Mouse (Mus musculus) heart, postnatal 0 days (tissue): Measurements from ENCODE around the gene Gm6034. TPM values are rescaled to one million over a fixed set of nuclear protein-coding genes. Genes with fewer than 3 reads are reported as not detected.
"Not testable (repeated sequence)": the region's sequence is repeated elsewhere in the genome, so short reads cannot be mapped to it uniquely, and the experiment has no call there.

Experiments
- ATAC-seq: fragments of 200-750 bp; cut with Nextera tagmentation; 2 replicates; pipeline ENCODE4 v1.8.0; 2017; ENCODE audit warnings: low read depth, moderate number of reproducible peaks, moderate library complexity; ENCODE audit not compliant: insufficient read depth
- DNase-seq: peaks from one replicate; pipeline ENCODE4 v3.0.0-alpha.2; 2016; ENCODE audit warnings: low spot score
- H3K27ac ChIP-seq: fragments of 300-500 bp; sonication (generic); 2 replicates; pipeline ENCODE4 v1.5.1; 2014; ENCODE audit warnings: low read depth, mild to moderate bottlenecking
- H3K27me3 ChIP-seq: fragments of 300-500 bp; sonication (generic); 2 replicates; pipeline ENCODE4 v1.6.1; 2014; ENCODE audit warnings: low read length, mixed read lengths; ENCODE audit not compliant: control insufficient read depth, insufficient read depth
- H3K36me3 ChIP-seq: fragments of 300-500 bp; sonication (generic); replicated peaks from 2 replicates; pipeline ENCODE4 v1.6.1; 2014; ENCODE audit warnings: low read length, mixed read lengths; ENCODE audit not compliant: control insufficient read depth, insufficient read depth
- H3K4me1 ChIP-seq: fragments of 300-500 bp; sonication (generic); 2 replicates; pipeline ENCODE4 v1.6.1; 2014; ENCODE audit warnings: antibody characterized with exemption; ENCODE audit not compliant: control insufficient read depth, insufficient read depth
- H3K4me2 ChIP-seq: fragments of 300-500 bp; sonication (generic); 2 replicates; pipeline ENCODE4 v1.6.1; 2014; ENCODE audit warnings: low read depth, mild to moderate bottlenecking, low read length, moderate library complexity
- H3K4me3 ChIP-seq: fragments of 300-500 bp; sonication (generic); 2 replicates; pipeline ENCODE4 v1.5.1; 2014; ENCODE audit warnings: low read depth, low read length
- H3K9ac ChIP-seq: fragments of 300-500 bp; sonication (generic); replicated peaks from 2 replicates; pipeline ENCODE4 v1.6.1; 2014; ENCODE audit warnings: low read depth, low read length, mixed read lengths
- H3K9me3 ChIP-seq: fragments of 300-500 bp; sonication (generic); replicated peaks from 2 replicates; pipeline ENCODE4 v1.6.1; 2016; ENCODE audit warnings: low read length; ENCODE audit not compliant: control insufficient read depth
- CTCF ChIP-seq: IDR thresholded peaks from 2 replicates; pipeline ENCODE4 v1.5.1; 2016; ENCODE audit warnings: antibody characterized with exemption, control low read depth, low read depth
- EP300 ChIP-seq: IDR thresholded peaks from 2 replicates; pipeline ENCODE4 v1.6.1; 2016; ENCODE audit warnings: antibody characterized with exemption, low read depth
- WGBS: fragments of 180-500 bp; shearing (Covaris S2); extraction: QIAGEN DNeasy Blood & Tissue Kit; methylation state at CpG from one replicate; pipeline ENCODE4 v1.1.7; 2014; 5-methylcytosine and 5-hydroxymethylcytosine counted together
- polyA plus RNA-seq: library from polyadenylated mRNA; unstranded; fragments of >200 nt; fragmentation: Nextera tagmentation; extraction: Ambion mirVana; gene quantifications from 2 replicates; pipeline ENCODE4 v1.2.1, GENCODE M21; 2015
- total RNA-seq: library from RNA; depleted of rRNA; stranded (reverse); fragments of >200 nt; gene quantifications from 2 replicates; pipeline ENCODE4 v1.2.3, GENCODE M21; 2014; ENCODE audit warnings: low replicate concordance

The Gm6034 gene
- total and polyA plus RNA-seq, 2 experiments from 2014 or later = not detected

DNA sequence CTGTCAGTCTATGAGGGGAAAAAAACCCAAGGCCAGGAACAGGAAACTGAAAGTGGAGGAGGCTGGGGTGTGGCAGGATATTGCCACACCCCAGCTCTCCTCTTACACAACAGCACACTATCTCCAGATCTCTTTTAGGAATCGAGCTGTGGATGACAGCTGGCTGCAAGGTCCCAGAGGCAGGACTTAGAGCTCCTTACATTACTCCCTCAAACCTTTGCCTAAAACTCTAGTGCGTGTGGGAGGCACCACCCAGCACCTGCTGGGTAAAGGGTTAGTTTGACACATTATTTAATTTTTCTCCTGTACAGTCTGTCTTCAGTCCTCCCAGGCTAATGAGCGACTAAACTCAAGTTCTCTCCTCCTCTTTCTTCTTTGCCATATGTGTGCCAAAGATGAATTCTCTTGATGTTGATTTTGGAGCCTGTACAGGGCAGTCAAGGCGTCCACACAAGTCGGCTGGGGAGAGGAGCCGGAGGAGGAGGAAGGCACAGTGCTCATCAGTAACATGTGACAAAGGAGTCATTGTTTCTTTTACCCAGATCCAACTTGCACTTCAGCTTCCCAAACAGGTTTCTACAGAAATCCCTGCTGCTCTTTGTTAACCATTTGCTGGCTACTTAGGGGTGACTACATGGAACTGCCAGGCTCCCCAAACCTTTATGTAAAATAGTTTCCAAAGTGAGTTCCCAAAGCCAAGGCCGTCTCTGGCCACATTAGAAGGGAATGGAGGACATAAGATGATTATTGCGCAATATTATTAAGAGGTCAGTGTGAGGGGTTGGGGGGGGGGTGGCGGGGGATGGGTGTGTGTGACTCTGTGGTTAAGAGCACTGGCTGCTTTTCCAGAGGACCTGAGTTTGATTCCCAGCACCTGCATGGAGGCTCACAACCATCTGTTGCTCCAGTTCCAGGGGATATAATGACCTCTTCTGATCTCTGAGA lies 18.8 kb upstream of the Gm6034 start:
- peak overlapping the region; percentile 5; the same call in 1 of the 2 replicates for H3K4me2 ChIP-seq
- H3K4me1 ChIP-seq = peaks cover 3% of the 10 kb centered on the region
- H3K27ac ChIP-seq = peak overlapping the region; percentile 70
- TF ChIP-seq CTCF (no peak), EP300 (peak; percentile 52; the same call in 1 of the 2 replicates)
- no peak overlapping the region for H3K9ac ChIP-seq
- H3K4me3 ChIP-seq = no peak overlapping the region
- no peaks in the 10 kb centered on the region for H3K9me3 ChIP-seq
- H3K27me3 ChIP-seq = no peaks in the 10 kb centered on the region
- H3K36me3 ChIP-seq = no peaks in the 10 kb centered on the region
- WGBS = 55% methylated on average over 9 of the region's 9 CpGs
- peak; percentile 11; the same call in 1 of the 2 replicates for ATAC-seq
- DNase-seq = peak; percentile 55

- Histone ChIP-seq H3K4me3 (no peak overlapping the region), H3K4me1 (peaks cover 3% of the 10 kb centered on the region), H3K27me3 (no peaks in the 10 kb centered on the region), H3K27ac (no peak overlapping the region), H3K36me3 (no peaks in the 10 kb centered on the region), H3K4me2 (no peak overlapping the region), H3K9ac (no peak overlapping the region), H3K9me3 (no peaks in the 10 kb centered on the region)
- no peak for DNase-seq
- ATAC-seq = no peak
- TF ChIP-seq CTCF (no peak), EP300 (no peak)
- WGBS = 38% methylated on average over 5 of the region's 5 CpGs
Measured at GRCm38 (mm10) chr17:36025197-36025596, 17.6 kb upstream of the Gm6034 start.

GRCm38 (mm10) chr17:36025901-36026300 lies 16.9 kb upstream of the Gm6034 start:
- Histone ChIP-seq H3K27me3 (no peaks in the 10 kb centered on the region), H3K4me2 (no peak overlapping the region), H3K4me1 (peaks cover 3% of the 10 kb centered on the region), H3K9ac (no peak overlapping the region), H3K9me3 (no peaks in the 10 kb centered on the region), H3K36me3 (no peaks in the 10 kb centered on the region), H3K4me3 (no peak overlapping the region), H3K27ac (no peak overlapping the region)
- no peak for TF ChIP-seq EP300
- no peak for TF ChIP-seq CTCF
- ATAC-seq = no peak
- DNase-seq = no peak
- 58% methylated on average over 4 of the region's 4 CpGs for WGBS

- Histone ChIP-seq H3K4me1 (peaks cover 6% of the 10 kb centered on the region), H3K27ac (no peak overlapping the region), H3K9ac (no peak overlapping the region), H3K9me3 (no peaks in the 10 kb centered on the region), H3K4me3 (no peak overlapping the region), H3K27me3 (no peaks in the 10 kb centered on the region), H3K4me2 (no peak overlapping the region), H3K36me3 (no peaks in the 10 kb centered on the region)
- DNase-seq = no peak
- no peak for ATAC-seq
- WGBS = 90% methylated on average over 4 of the region's 4 CpGs
- TF ChIP-seq EP300 (no peak), CTCF (no peak)
Measured at GRCm38 (mm10) chr17:36027663-36028062, 15.1 kb upstream of the Gm6034 start.

DNA sequence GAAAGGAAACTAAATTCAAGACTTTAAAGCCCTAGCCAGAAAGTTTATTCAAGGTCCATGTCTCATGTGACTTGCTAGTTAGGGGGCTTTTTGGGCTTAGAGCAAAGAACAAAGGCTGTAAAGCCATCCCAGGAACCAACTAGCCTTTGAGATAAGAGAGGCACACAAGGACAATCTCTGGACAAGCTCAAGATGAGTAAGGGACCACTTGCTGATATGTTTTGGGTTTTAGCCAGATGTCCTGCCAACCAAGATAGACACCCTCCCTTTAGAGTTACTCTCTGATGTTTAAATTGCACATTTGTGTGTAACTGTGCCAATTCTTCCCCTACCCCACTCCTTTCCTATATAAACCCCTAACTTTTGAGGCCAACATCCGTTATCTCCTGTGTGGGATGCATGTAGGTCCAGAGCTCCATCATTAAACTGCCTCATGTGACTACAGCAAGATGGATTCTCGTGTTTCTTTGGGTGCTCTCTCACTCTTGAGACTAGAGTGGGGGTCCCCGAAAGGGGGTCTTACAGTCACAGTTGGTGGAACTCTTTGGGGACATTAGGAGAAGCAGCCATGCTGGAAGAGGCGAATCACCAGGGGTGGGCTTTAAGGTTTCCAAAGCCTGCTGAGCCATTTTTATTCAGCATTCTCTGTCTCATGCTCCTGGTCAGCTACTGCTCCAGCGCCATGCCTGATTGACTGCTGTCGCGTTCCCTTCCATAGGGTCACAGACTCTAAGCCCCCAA lies 13.7 kb upstream of the Gm6034 start:
- ATAC-seq (no peak), DNase-seq (no peak)
- Histone ChIP-seq H3K4me3 (no peak overlapping the region), H3K27ac (no peak overlapping the region), H3K4me2 (no peak overlapping the region), H3K9ac (no peak overlapping the region), H3K27me3 (no peaks in the 10 kb centered on the region), H3K9me3 (no peaks in the 10 kb centered on the region), H3K36me3 (no peaks in the 10 kb centered on the region), H3K4me1 (peaks cover 3% of the 10 kb centered on the region; the same call in 1 of the 2 replicates)
- TF ChIP-seq EP300 (no peak), CTCF (no peak)
- WGBS = 81% methylated on average over 7 of the region's 7 CpGs

GRCm38 (mm10) chr17:36030046-36030702 lies 12.6 kb upstream of the Gm6034 start:
- H3K4me3 ChIP-seq, H3K9me3 ChIP-seq, H3K9ac ChIP-seq, H3K36me3 ChIP-seq, H3K4me2 ChIP-seq, DNase-seq, H3K27ac ChIP-seq, H3K4me1 ChIP-seq, ATAC-seq, H3K27me3 ChIP-seq: not testable (repeated sequence)
- WGBS = 31% methylated on average over 2 of the region's 4 CpGs

DNA sequence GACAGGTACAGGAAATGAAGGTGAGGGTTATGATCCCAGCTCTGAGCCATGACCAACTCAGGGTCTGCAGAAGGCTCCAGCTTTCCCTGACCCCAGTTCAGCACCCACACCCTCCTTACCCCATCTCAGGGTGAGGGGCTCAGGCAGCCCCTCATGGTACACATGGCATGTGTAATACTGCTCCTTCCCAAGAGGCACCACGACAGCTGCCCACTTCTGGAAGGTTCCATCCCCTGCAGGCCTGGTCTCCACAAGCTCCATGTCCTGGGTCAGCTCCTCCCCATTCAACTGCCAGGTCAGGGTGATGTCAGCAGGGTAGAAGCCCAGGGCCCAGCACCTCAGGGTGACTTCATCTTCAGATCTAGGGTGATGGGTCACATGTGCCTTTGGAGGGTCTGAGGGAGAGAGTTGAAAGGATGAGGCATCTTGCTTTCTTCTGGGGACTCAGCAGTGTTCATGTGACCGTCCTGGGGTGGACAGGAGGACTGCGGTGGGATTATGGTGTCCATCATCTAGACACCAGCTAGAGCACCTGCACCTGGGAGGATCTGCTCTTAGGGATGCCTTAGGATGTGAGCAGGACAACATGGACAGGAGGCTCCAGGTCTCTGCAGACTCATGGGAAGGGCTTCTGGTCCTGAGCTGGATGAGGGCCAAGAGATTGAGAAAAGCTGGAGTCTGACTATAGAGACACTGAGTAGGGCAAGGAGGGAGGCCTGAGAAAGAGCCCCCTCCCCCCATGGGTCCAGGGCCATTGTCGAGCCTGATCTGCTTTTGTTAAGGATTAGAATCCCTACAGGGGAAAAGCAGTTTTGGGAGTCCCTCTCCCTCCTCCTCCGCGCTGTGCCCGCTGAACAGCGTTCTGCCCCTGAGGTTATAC lies 11.8 kb upstream of the Gm6034 start:
- ATAC-seq, H3K27ac ChIP-seq, H3K27me3 ChIP-seq, DNase-seq, H3K36me3 ChIP-seq, H3K9me3 ChIP-seq, H3K9ac ChIP-seq, H3K4me1 ChIP-seq: not testable (repeated sequence)
- Histone ChIP-seq H3K4me2 (peak overlapping the region; percentile 88), H3K4me3 (peak overlapping the region; percentile 64)
- WGBS = 48% methylated on average over 8 of the region's 8 CpGs
